Mouse (Mus musculus): ENCODE results near the gene Pea15a.

DNA sequence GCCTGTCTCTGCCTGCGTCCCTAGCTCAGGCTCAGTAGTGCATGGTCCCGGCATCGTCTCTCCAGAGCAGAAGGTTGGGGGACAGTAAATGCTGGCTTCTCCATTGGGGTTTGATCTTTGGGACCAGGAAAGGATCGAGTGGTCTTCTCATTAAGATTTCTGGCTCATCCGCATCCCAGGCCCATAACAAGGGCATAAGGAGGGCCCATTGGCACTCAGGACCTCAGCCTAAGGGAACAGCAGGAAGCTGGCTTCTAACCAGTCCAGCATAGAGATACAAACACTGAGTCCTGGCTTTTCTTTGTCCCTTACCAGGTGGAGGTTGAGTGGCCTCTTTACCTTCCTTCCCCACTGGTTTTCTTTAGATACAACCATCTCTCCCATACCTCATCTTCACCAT is 8.8 kb downstream of the Pea15a start:
- TF ChIP-seq CTCF (IDR thresholded peaks at IDR 0.05; ENCODE audit: insufficient read depth, low read depth, low read length) (no peak), POLR2A (IDR thresholded peaks at IDR 0.05; ENCODE audit: insufficient read depth, low read depth, low read length) (no peak)

All from olfactory bulb, adult 2 months (tissue).